Mouse (Mus musculus): ENCODE measurements around the gene Ifit3b. TPM values are rescaled to one million over a fixed set of nuclear protein-coding genes. Genes with fewer than 3 reads are reported as not detected.

Ifit3b gene
- total RNA-seq, 2 experiments from 2014 or later, result 1.1 to 1.4 TPM

Other genes with a start within 250 kb of the Ifit3b start
- gene Ch25h, start 132.8 kb upstream of the Ifit3b start, total RNA-seq (2021), result 1 to 10 TPM in 1 of 2 experiments, under 1 TPM in 1; 0.50 to 1.2 TPM
- gene Lipa, start 80.5 kb upstream of the Ifit3b start, total RNA-seq (2021), result 10 to 100 TPM; 20.2 to 20.5 TPM
- 1 to 10 TPM; 3.9 to 5.4 TPM for gene Ifit2, start 57.3 kb upstream of the Ifit3b start, total RNA-seq (2021)
- 1 to 10 TPM; 1.7 to 2.3 TPM for gene Ifit3, start 24.4 kb upstream of the Ifit3b start, total RNA-seq (2021)
- 1 to 10 TPM; 1.3 TPM for gene Ifit1bl1, start 6.0 kb upstream of the Ifit3b start, total RNA-seq (2021)
- gene Ifit1bl2, start 32.8 kb downstream of the Ifit3b start, total RNA-seq (2021), result under 1 TPM; 0.40 to 0.46 TPM
- gene Ifit1, start 32.9 kb downstream of the Ifit3b start, total RNA-seq (2021), result under 1 TPM; 0.38 to 0.80 TPM
- gene Slc16a12, start 139.3 kb downstream of the Ifit3b start, total RNA-seq (2021), result 1 to 10 TPM in 1 of 2 experiments, under 1 TPM in 1; 0.97 to 1.4 TPM